Mouse (Mus musculus) heart, adult 2 months (tissue): Measurements from ENCODE around the gene Gpr55.

ENCODE experiments used
- CTCF ChIP-seq: fragments of 200-600 bp; IDR thresholded peaks from 2 replicates; pipeline ENCODE4 v1.8.1; 2022; ENCODE audit warnings: antibody characterized with exemption, mild to moderate bottlenecking, moderate library complexity
- POLR2A ChIP-seq: fragments of 200-500 bp; IDR thresholded peaks from 2 replicates; pipeline ENCODE4 v1.6.1; 2011; ENCODE audit warnings: mild to moderate bottlenecking, low read depth, low read length, control low read depth; ENCODE audit not compliant: insufficient read depth

DNA sequence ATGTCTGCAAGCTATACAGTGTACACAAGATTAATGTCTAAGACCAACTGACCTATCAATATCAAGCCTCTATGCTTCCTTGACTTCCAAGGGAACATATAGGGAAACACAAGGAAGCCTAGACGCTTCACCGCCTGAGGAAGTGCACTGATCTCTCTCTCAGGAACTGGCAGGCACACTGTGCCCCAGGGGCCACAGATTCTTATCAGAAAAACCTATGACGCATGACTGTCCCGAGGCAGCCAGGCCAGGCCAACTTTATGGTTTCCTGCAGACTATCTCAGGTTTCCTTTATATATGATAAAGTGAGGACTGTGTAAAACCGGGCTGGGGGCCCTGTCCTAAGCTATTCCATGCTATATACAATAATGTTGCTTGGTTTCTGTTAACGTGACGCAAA lies 41.2 kb downstream of the Gpr55 start:
- TF ChIP-seq POLR2A (no peak), CTCF (no peak)
